Mouse (Mus musculus) thymus, postnatal 4 days (tissue): ENCODE results near the gene Hoxd8.
A peak's percentile ranks its signal among the peaks of the same experiment; 100 is the strongest.

Experiments used
- DNase-seq: peaks from one replicate; pipeline ENCODE4 v3.0.0; 2021

Hoxd8 gene

DNA sequence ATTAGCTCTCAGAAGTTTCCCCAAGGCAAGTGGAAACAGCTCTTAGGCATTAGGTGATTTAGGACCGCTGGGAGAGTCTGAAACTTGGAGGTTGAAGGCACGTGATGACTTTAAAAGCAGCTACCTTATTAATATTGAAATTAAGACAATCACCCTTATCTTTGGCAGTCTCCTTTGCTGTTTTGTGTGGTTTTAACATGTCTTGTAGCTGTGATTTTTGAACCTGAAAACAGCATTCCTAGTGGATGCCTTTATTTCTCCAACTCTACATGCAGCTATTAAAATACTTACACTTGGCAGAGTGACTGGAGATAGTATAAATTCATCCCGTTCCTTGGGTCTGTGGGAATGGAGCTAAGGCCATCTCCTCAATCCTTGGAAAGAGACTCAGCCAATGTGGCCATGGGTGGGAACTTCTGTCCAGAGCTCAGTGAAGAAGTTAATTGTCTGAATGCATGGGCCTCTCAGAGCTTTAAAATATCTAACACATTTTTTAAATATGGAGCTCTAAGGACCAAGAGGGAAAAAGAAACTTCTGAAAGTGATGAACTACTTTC, 33.7 kb upstream of the Hoxd8 start:
- DNase-seq, result no peak

DNA sequence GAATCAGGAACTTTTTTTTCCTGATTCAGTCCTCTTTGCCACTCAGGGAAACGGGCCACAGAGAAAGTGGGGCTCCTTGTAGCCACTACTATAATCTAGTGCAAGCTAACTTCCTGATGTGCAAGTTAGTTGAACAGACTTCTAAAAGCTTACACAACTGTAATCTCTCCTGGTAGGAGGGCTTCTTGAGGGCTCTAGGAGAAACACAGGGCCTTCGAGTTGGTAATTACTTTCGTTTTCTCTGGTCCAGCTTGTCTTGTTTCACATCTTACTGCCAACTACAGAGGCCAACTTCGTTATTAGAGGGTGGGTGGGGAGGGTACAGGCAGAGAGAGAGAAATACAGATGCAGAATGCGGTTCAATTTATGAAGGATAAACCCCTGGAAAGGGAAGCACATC, 32.6 kb upstream of the Hoxd8 start:
- no peak for DNase-seq

DNA sequence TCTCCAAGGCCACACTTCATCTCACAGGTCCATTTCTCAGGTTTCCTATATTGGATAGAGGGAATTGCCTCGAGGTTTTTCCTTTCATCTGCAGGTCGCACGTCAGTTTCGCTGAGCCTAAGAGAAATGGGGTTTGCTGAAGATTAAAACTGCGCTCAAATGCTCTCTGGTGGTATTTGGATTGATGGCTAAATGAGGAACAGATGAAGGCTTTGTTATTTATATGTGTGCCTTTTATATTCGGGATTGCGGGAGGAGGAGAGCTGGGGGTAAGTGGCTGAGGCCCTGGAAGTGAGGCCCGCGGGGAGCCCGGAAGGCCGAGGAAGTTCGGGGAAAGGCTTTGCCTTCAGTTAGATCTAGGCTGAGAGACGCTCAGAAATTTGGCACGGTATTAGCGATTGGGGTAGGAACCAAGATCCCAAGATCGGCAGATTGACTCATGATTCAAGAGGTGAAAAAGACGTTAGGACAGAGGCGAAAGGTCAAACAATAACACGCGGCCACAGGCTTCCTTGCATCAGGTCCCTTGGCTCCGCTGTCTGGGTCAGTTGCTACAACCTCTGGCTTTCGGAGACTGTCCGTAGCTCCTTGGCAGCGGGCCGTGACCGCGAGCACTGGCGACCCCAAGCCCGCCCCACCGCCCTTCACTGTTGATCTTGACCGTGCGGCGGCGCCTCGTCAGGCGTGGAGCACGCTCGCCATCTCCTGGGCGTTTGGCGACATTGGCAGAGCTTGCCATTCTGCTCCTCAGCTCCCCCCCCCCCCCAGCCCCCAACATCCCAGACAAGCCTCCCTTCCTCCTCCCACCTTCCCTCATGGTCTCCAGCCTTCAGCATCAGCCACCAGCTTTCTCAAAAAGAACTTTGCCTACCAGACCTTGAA, 31.7 kb upstream of the Hoxd8 start:
- DNase-seq, result peak; percentile 78

DNA sequence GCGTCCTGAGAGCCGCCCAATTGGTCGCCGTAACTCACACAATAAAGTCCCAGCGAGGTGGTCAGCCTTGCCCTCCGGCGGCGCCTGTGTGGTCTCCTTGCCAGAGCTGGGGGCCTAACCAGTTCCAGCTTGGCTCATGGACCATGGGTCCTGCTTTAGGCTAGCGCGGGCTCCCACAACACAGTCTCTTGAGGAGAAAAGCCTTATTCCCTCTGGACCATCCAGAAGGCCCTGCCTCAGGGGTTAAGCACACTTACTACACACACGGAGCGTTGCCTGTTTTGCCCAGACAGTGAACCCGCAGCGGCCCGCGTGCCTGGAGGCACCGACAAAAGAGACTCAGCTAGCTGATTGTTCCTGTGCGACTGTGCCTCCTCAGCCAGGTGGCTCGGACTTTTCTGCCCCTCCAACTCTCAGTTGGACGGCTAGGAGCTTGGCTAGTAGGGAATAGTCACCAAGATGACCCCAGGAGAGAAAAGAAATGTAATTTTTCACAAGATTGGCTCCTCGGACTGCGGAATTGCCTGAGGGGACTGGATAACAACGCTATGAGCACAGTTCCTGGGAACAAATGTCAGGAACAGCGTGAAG, 30.5 kb upstream of the Hoxd8 start:
- DNase-seq, result no peak

DNA sequence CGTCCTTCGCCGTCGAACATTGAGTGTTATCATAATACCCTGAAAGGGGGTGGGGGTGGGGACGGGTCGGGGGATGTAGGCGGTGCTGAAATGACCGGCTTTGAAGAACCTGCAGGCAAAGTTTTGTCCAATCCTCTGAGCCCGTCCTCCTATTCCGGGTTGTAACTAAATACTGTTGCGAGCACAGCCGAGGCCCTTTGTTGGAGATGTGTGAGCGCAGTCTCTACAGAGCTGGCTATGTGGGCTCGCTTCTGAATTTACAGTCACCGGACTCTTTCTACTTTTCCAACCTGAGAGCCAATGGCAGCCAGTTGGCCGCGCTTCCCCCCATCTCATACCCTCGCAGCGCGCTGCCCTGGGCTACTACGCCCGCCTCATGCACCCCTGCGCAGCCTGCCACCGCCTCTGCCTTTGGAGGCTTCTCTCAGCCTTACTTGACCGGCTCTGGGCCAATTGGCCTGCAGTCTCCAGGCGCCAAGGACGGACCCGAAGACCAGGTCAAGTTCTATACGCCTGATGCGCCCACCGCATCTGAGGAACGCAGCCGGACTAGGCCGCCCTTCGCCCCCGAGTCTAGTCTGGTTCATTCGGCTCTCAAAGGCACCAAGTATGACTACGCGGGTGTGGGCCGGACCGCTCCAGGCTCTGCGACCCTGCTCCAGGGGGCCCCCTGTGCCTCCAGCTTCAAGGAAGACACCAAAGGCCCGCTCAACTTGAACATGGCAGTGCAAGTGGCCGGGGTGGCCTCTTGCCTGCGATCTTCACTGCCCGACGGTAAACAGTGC, 29.3 kb upstream of the Hoxd8 start, which contains the start of gene Hoxd12:
Gene Hoxd12 (plus strand): TSS at position 133 of the 785 bp plus-strand sequence.
- DNase-seq, result no peak

DNA sequence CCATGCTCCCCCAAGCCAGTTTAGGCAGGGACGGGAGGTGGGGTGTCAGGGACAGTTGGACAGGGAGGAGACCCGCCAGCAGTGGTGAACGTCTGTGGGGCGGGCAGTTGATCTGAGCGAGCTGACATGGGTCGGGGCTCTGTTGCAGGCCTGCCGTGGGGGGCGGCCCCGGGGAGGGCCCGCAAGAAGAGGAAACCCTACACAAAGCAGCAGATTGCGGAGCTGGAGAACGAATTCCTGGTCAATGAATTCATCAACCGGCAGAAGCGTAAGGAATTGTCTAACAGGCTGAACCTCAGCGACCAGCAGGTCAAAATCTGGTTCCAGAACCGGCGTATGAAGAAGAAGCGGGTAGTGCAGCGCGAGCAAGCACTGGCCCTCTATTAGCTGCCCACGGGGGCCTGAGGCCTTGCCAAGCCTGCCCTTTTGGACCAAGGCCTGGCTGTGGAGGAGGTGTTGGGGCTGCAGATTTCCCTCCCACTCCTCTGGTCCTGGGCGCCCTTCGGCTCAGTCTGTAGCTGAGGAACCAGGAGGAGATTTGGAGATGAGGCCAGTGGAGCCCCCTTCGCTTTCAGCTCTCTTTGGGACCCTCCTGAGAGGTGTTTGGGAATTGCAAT, 28.6 kb upstream of the Hoxd8 start:
- no peak for DNase-seq

DNA sequence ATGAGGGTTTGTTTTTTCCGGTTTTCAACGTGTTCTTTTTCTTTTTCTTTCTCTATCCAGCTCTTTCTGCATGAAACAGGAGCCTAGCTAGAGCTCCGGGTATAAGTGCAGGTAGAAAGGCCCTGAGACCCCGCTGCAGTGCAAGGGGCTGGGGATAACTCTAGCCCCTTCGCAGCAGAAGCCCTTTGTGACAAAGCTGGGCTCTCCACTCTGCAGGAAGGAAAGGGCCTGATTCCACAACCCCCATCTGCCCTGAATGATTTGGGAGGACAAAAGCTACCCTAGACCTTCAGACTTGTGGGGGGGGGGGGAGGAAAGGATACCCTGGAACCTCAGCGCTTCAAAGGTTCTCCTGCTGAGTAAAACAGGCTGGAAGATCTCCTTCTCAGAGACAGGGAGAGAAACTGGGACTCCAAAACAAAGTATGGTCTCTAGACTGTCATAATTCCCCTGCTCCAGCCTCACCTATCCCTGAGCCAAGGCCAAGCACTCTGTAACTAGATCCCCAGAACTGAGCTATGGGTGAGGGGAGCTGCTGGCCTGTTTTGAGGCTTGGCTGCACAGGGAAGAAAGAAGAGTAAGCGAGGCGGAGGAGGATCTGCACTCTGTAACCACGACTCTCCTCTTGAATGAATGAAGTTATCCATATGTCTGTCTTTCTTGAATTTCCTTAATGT, 27.9 kb upstream of the Hoxd8 start:
- no peak for DNase-seq

DNA sequence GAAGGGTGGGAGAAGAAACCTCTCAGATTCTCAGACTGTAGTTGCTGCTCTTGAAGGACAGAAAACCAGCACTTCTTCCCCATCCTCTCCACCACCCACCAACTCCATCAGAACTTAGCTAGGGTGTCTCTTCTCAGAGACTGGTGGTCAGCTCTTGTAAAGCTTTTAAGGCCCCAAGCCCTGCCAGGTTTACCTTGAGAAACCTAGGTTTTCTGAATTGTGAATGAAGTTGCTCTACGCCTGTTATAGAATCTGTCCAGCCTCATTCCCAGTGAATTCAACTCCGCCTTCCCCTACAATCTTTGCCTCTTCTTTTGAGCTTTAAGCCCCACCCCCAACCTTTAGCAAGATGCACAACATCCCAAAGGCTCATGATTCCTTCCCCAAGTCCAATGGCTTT, 27.3 kb upstream of the Hoxd8 start:
- no peak for DNase-seq

DNA sequence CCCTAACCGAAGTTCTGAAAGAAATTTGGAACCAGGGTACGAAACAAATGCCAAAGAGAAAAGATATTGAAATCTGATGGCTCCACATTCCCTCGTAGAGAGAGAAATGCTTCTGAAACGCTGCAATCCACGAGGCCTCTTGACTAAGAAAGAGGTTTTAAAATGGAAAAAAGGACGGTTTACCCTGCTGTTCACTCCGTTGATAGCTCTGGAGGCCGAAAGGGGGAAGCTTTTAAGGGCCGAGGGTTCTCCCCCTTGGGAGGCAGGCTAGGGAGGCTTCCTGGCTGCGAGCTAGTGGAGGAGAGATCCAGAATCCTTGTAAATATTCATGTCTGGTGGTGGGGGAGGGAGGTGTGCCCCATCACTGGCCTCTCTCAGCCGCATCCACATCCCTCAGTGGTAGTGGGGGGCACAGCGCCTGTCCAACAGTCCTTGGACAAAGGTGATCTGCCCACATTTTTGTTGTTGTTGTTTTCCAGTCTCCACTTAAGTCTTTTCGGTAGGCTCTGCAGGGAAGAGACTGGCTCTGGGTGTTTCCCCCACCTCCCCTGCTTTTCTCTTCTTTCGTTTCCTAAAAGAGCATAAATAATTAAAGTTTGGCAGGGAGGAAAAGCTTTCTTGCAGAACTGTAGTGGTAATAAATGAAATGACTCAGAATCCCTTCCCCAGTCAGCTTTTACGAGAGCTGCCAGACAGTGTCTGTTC, 25.4 kb upstream of the Hoxd8 start, which contains the start of gene Hoxd11:
Gene Hoxd11 (plus strand): TSS at position 667 of the 705 bp plus-strand sequence.
- no peak for DNase-seq

DNA sequence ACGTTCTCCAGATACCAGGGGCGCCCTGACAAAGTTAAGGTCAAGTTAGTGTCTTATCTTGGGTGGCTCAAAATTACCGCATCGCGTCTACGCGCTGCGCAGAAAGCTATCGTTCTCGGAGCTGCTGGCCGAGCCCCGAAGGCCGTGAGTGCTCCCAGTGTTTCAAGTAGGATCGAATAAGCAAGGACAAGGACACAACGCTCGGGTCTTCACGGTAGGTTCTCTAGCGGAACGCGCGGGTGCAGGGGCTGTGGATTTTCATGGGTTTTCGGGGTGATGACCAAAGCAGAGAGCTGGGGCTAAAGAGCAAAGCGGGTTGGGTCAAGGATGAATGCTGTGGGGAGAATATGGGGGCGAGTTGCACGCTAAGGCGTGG, 24.8 kb upstream of the Hoxd8 start:
- no peak for DNase-seq

DNA sequence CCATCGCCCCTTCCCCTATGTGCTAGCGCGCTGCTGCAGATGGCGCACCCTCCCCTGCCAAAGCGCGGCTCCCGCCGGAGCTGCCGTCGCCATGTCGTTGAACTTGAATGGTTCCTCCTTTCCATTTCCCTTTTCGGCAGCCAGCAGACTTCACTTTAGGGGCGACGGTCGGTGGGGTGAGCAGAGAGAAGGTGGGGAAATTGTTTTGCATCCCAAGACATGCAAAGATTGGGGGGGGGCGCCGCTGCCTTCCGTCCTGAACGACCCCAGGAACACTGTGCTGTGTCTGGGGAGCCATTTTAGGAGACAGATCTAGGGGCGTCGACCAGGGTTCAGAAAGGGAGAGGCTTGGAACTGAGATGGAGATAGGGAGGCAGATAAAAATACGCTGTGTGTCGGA, 24.4 kb upstream of the Hoxd8 start:
- no peak for DNase-seq

DNA sequence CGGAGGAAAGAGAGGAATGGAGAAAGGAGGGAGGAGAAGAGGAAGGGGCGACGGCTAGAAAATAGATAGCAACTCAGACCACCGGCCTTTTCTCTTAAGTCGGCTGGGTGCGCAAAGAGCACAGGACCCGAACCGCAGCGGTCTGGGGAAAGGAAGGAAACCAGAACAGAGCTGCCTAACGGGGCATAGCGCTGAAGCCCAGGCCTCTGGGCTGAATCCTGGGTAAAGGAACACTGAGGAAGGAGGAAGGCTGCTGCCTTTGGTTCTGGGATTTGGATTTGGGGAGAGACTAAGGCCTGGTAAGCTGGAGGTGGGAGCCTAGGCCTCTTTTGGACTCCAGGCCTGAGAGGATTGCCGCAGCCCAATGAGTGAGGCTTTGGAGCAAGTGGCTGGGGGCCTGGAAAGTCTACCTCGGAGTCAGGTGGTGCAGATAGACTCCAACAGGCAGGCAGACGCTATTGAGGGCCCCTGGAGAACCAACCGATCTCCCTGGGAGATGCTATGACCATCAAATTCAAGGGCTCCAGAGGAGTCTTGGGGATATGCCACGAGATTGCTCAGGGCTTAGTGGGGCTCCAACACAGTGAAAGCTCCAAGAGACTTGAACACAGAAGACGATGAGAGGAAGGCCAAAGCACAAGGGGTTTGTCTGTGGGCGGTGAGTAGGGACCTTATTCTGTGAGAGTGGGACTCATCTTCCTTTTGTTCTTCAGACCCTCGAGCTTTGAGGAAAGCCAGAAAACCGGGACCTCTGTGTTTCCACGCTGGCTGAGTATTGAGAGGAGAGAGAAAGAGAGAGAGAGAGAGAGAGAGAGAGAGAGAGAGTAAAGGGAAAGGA, 23.6 kb upstream of the Hoxd8 start:
- DNase-seq, result no peak

DNA sequence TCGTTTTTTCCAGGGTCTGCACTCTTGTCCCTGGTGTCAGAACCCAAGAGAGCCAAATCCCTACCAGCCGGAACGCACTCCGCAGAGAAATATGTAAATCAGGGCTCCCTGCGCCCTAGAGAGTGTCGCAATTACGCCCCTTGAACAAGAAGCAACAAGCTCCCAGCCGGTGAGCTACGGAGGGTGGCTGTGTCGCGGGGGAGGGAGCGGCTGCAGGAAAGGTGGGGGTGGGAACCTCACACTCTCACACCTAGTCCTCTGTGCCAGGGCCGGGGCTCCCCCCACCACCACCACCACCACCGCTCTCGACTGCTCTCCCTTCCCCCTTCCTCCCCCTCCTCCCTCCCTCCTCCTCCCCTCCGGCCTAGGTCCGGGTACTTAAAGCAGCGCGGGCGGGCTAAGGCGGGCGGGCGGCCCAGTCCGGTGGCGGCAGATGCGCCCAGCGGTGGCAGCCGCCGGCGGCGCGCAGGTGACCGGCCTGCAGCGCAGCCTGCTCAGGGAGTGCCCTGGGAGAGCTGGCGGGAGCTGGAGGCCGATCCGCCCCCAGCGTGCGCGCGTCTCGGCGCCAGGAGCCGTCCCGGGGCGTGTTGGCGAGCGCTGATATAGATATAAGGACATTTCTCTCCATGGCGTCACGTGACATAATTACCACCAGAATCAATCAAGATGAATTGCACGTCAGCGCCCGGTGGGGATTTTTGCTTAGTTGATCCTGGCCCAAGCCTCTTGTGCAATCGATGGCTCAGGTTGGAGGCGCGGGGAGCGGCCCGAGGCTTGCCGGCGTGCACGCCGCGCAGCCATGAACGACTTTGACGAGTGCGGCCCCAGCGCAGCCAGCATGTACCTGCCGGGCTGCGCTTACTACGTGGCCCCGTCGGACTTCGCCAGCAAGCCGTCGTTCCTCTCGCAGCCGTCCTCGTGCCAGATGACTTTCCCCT, 22.6 kb upstream of the Hoxd8 start:
- DNase-seq, result peak; percentile 28

DNA sequence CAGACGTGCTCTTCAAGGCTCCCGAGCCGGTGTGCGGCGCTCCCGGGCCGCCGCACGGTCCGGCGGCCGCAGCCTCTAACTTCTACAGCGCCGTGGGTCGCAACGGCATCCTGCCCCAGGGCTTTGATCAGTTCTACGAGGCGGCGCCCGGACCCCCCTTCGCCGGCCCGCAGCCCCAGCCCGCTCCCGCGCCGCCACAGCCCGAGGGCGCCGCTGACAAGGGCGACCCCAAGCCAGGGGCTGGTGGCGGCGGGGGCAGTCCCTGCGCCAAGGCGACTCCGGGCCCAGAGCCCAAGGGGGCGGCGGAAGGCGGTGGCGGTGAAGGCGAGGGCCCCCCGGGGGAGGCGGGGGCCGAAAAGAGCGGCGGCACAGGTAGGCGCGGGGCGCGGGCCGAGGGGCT, 21.6 kb upstream of the Hoxd8 start:
- no peak for DNase-seq

DNA sequence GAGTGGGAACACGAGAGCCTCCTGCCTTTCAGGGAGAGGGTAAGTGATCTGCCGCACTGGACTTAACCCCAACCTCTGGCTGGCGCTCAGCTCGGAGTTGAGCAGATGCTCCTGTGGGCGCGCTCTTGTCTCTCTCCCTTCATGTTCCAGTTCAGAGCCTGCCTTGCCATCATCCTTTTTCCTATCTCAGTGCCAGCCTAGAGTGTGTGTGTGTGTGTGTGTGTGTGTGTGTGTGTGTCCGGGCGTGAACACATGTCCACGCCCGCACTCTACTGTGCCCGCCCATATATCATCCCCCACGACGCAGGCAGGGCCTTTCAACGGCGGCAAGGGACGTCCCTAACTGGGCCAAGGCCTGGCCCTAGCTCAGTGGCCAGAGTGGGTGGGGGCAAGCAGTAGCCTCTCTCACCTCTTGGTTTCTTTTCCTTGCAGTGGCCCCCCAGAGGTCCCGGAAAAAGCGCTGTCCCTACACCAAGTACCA, 20.9 kb upstream of the Hoxd8 start:
- no peak for DNase-seq

DNA sequence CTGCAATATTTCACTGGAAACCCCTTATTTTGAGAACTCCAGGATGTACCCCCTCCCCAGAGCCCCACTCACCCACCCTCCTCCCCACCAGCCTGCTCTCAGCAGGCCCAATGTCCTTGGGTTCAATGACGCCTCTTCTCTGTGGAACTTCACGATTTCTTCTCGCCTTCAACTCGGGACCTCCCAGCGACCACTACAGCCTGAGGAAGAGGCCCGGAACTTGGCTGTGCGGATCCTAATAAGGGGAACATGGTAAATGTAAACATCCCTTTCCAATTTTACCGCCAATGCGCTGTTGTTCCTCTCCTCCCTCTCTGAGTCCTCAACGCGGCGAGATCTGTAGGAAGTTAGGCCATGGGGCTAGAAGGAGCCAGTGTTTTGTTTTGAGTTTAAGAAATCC, 20.3 kb upstream of the Hoxd8 start:
- DNase-seq, result no peak

DNA sequence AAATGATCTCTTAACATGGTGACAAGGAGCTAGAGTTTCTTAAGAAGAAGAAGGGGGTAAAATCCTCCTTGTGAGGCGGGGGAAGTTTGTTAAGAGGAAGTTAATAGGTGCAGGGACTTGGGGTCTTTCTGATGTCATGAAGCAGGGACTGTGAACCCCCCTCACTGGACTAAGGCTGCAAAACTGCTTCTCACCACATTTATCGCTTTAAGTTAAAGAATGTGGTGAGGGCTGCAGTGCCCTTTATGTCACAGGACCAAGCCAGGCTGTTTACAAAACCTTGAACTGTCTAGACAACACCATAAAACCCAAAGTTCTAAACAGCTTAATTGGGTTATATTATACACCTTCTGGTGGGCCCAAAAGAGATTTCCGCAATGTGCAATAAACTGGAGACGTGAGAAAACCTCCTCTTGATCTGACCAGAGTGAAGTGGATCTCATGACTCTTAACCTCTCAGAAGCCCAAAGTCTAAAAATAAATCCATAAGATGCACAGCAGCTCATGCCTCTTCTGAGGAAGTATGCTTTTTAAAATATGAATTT, 19.3 kb upstream of the Hoxd8 start:
- no peak for DNase-seq

DNA sequence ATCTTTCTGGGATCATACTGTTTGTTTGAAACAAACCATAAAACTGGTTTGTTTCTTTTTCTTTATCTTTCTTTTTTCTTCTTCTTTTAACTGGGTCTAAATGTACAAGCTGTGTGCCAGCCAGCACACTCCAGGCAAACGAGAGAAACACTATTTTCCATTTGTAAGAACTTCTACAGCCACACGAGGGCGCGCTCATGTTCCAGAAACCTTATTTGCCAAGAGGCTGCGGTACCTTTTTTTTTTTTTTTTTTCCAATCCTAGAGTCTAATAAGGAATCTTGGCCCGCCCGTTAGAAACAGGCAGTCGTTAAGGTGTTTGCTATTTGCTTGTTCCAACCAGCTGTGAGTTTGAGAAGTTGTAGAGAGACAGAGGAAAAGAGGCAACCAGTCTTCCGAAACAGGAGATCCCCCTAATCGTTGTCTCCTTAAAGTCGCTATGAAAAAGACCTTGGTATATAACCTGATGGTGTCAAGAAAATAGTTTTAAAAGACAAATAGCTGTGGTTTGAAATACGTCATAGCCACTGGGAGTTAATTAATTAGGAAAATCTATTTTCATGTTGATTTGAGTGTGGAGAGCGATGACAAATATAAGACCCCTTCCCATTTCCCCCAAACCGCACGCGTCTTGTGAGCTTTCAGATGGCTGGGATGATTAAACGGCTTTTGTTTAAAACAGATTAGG, 18.0 kb upstream of the Hoxd8 start:
- peak; percentile 68 for DNase-seq
